Mouse (Mus musculus) frontal cortex, postnatal 36 days (tissue): ENCODE results near the gene Glmp.
"Not testable (repeated sequence)": the region's sequence is repeated elsewhere in the genome, so short reads cannot be mapped to it uniquely, and the experiment has no call there.

ENCODE experiments used
- DNase-seq, 2 experiments: peaks; one replicate each; pipeline ENCODE4 v3.0.0; 2022; ENCODE audit warnings: low spot score in 2 of 2

Gene Glmp

GRCm38 (mm10) chr3:88375750-88376626, 51.2 kb downstream of the Glmp start:
- not testable (repeated sequence) for DNase-seq

GRCm38 (mm10) chr3:88376644-88377043, 51.8 kb downstream of the Glmp start:
- DNase-seq = not testable (repeated sequence)

- not testable (repeated sequence) for DNase-seq
Measured at GRCm38 (mm10) chr3:88378599-88378998, 53.8 kb downstream of the Glmp start, which contains the start of gene Bglap2. Bglap2 (minus strand) TSS chr3:88378699.
